Mouse (Mus musculus): ENCODE results near the gene Spata31d1a.

DNA sequence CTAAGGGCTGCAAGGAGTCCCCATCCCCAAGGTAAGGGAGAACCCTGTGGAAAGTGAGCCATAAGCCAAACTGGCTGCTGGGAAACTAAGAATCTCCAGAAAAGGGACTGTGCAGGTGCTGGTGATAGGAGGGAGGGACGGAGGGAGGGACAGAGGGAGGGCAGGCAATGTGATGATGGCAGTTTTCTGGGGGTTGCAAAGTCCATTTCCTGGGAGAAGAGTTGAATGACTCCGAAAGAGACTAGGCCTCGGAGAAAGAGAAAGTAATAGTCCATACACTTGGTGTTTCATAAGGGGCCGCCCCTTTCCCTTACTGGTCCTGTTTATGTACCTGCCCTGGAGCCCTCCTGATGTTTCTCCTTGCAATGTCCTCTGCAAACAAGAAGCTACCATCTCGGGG, 55.7 kb downstream of the Spata31d1a start:
- TF ChIP-seq CTCF (conservative IDR thresholded peaks at IDR 0.05; ENCODE audit: insufficient read depth, insufficient read length, low read depth, low read length), result no peak
- TF ChIP-seq POLR2A (IDR thresholded peaks at IDR 0.05; ENCODE audit: low read depth, low read length), result no peak

Measured in kidney, adult 2 months (tissue).